Mouse (Mus musculus) B cell, adult 2 months (primary cell): ENCODE data around the gene Usp4.

Experiments used
- DNase-seq, 2 experiments: peaks; one replicate each; pipeline ENCODE4 v3.0.0; 2022

The Usp4 gene

GRCm38 (mm10) chr9:108412221-108412620 is 64.6 kb downstream of the Usp4 start:
- peak; percentile 18 to 23 for DNase-seq

- DNase-seq, result no peak
Measured at GRCm38 (mm10) chr9:108428384-108428783, 80.7 kb downstream of the Usp4 start, which contains the start of gene Ccdc36. Gene Ccdc36, minus strand, starts transcription at chr9:108428484.

- DNase-seq, result peak in 1 of 2 experiments; percentile 16
Measured at GRCm38 (mm10) chr9:108431431-108432067, 83.9 kb downstream of the Usp4 start.

- DNase-seq, result no peak
Measured at GRCm38 (mm10) chr9:108436182-108436581, 88.5 kb downstream of the Usp4 start, which contains the start of gene BC048562. Gene BC048562, plus strand, starts transcription at chr9:108436482.

- DNase-seq, result no peak
Measured at GRCm38 (mm10) chr9:108439176-108439575, 91.5 kb downstream of the Usp4 start.

GRCm38 (mm10) chr9:108440485-108440884 is 92.8 kb downstream of the Usp4 start:
- no peak for DNase-seq

GRCm38 (mm10) chr9:108441236-108441919 is 93.7 kb downstream of the Usp4 start:
- no peak for DNase-seq
